Mouse (Mus musculus): ENCODE measurements around the gene Sparcl1. TPM values are rescaled to one million over a fixed set of nuclear protein-coding genes. Genes with fewer than 3 reads are reported as not detected.

Sparcl1 gene
- polyA plus RNA-seq, 1 experiment from 2014 or later = 18.2 TPM

DNA sequence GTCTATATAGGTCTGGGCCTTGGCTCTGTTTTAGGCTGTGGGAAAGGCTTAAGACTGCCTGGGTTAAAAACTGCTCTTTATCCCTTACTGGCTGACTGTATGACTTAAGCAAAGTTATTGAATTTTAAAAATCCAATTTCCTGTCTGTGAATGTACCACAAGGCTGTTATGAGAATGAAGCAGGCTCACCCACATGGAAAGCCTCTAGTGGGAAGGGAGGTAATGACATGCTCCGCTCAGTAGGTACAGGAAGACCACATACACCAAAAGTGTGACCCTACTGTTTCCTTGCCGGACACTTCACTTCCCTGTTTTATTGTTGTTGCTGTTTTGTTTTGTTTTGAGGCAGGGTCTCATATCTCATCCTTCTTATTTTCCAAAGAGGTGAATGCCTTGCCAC is 27.5 kb upstream of the Sparcl1 start:
- Histone ChIP-seq H3K27me3 (ENCODE audit: control insufficient read depth, insufficient read depth, low read length) (no peaks in the 10 kb centered on the region), H3K9me3 (replicated peaks; ENCODE audit: control insufficient read depth, low read length) (no peaks in the 10 kb centered on the region), H3K36me3 (ENCODE audit: control insufficient read depth, insufficient read depth, low read length) (no peaks in the 10 kb centered on the region), H3K27ac (ENCODE audit: low read depth, low read length) (no peak overlapping the region), H3K4me3 (ENCODE audit: low read depth, low read length) (no peak overlapping the region), H3K4me1 (ENCODE audit: control insufficient read depth, insufficient read depth, low read length) (no peaks in the 10 kb centered on the region), H3K4me2 (no peak overlapping the region), H3K9ac (ENCODE audit: low read depth, low read length) (no peak overlapping the region)
- WGBS (ENCODE audit: insufficient replicate concordance) = 65% methylated on average over 2 of the region's 2 CpGs
- ATAC-seq (replicated peaks; ENCODE audit: insufficient number of reproducible peaks, low FRiP score, low TSS enrichment) = no peak

DNA sequence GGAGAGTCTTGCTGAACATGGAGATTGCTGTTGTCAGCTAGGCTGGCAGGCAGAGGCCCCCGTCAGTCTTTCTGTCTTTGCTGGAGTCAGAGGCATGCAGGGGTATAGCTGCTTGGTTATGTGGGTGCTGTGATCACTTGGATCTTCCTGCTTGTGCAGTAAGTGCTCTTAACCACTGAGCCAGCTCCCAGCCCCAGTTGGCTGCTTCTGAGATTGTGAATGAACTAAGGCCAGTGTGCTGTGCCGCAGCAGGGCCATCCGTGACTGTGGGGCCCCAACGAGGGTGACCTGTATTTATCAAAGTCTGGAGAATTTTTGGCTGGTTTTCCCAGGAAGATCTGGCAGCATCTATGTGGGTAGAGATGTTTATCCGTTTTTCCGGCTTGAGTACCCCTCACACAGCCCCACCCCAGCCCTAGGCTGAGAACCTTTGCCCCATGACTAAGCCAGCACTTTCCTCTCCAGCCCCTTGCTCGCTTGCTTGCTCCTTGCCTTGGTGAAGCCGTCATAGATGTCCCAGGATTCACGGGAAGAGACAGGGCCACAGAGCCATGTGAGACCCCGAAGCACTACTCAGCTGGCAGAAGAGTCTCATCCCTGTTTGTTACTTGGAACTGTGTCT is 24.5 kb upstream of the Sparcl1 start:
- no peak for ATAC-seq (replicated peaks; ENCODE audit: insufficient number of reproducible peaks, low FRiP score, low TSS enrichment)
- Histone ChIP-seq H3K9me3 (replicated peaks; ENCODE audit: control insufficient read depth, low read length) (no peaks in the 10 kb centered on the region), H3K27ac (ENCODE audit: low read depth, low read length) (no peak overlapping the region), H3K4me3 (ENCODE audit: low read depth, low read length) (no peak overlapping the region), H3K4me2 (no peak overlapping the region), H3K36me3 (ENCODE audit: control insufficient read depth, insufficient read depth, low read length) (no peaks in the 10 kb centered on the region), H3K9ac (ENCODE audit: low read depth, low read length) (no peak overlapping the region), H3K27me3 (ENCODE audit: control insufficient read depth, insufficient read depth, low read length) (no peaks in the 10 kb centered on the region), H3K4me1 (ENCODE audit: control insufficient read depth, insufficient read depth, low read length) (no peaks in the 10 kb centered on the region)
- WGBS (ENCODE audit: insufficient replicate concordance) = 67% methylated on average over 10 of the region's 10 CpGs

DNA sequence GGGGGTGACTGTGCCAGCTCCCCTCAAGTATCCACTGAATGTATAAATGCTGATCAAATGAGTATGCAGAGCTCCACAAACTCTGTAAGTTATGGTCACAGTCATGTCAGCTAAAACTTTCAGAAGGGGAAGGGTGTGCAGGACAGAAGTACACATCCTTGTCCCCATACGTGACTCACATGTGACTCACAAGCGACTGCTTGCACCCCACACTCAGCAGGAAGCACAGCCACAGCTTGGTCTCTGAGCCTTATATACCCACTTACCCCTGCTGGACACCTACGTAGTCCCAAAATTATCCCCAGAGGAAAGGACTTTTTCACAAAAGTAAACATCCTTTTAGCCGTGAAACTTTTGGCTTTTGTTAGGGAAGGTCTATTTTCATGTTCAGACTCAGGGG is 20.2 kb upstream of the Sparcl1 start:
- Histone ChIP-seq H3K27ac (ENCODE audit: low read depth, low read length) (no peak overlapping the region), H3K27me3 (ENCODE audit: control insufficient read depth, insufficient read depth, low read length) (no peaks in the 10 kb centered on the region), H3K4me3 (ENCODE audit: low read depth, low read length) (no peak overlapping the region), H3K4me2 (no peak overlapping the region), H3K9ac (ENCODE audit: low read depth, low read length) (no peak overlapping the region), H3K4me1 (ENCODE audit: control insufficient read depth, insufficient read depth, low read length) (no peaks in the 10 kb centered on the region), H3K9me3 (replicated peaks; ENCODE audit: control insufficient read depth, low read length) (no peaks in the 10 kb centered on the region), H3K36me3 (ENCODE audit: control insufficient read depth, insufficient read depth, low read length) (no peaks in the 10 kb centered on the region)
- no peak for ATAC-seq (replicated peaks; ENCODE audit: insufficient number of reproducible peaks, low FRiP score, low TSS enrichment)
- WGBS (ENCODE audit: insufficient replicate concordance) = 67% methylated on average over 4 of the region's 4 CpGs

DNA sequence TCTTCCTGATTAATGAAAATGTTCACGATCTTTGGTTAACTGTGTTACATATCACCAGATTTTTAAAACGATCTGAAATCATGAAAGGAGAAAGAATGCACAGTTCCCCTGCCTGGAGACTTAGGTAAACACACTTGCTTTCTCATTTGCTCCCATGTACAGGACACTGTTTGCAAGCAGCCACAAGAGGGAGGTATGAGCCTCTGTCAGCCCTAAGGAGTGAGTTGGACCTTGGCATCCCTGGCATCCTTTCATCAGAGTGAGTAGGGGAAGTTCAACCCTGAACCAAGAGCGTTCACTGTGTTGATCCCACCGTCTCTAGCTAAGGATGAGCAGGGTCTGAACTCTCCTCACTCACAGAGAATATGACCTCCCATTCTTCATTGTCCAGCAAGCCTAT is 18.0 kb upstream of the Sparcl1 start:
- ATAC-seq (replicated peaks; ENCODE audit: insufficient number of reproducible peaks, low FRiP score, low TSS enrichment) = no peak
- no peaks in the 10 kb centered on the region for H3K4me1 ChIP-seq (ENCODE audit: control insufficient read depth, insufficient read depth, low read length)
- H3K36me3 ChIP-seq (ENCODE audit: control insufficient read depth, insufficient read depth, low read length) = no peaks in the 10 kb centered on the region
- no peak overlapping the region for H3K4me2 ChIP-seq
- H3K27me3 ChIP-seq (ENCODE audit: control insufficient read depth, insufficient read depth, low read length) = no peaks in the 10 kb centered on the region
- H3K9me3 ChIP-seq (replicated peaks; ENCODE audit: control insufficient read depth, low read length) = no peaks in the 10 kb centered on the region
- no peak overlapping the region for H3K4me3 ChIP-seq (ENCODE audit: low read depth, low read length)
- no peak overlapping the region for H3K27ac ChIP-seq (ENCODE audit: low read depth, low read length)
- H3K9ac ChIP-seq (ENCODE audit: low read depth, low read length) = no peak overlapping the region
- WGBS (ENCODE audit: insufficient replicate concordance) = 44% methylated on average over 4 of the region's 4 CpGs

DNA sequence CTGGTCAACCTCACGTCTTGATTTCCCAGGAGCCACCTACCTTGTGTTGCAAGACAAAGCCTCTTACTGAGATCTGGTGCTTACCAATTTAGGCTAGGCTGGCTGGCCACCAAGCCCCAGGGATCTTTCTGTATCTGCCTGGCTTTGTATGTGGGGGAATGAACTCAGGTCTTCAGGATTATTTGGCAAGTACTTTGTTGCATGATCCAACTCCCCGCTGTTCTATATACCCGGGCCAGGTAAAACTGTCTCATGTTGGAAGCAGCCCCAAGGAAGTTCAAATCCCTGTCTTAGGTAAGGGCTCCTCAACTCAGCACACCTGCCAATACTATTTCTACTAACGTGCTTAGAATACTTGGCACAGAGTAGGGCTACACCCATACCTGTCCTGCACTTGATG is 17.4 kb upstream of the Sparcl1 start:
- ATAC-seq (replicated peaks; ENCODE audit: insufficient number of reproducible peaks, low FRiP score, low TSS enrichment) = no peak
- no peaks in the 10 kb centered on the region for H3K36me3 ChIP-seq (ENCODE audit: control insufficient read depth, insufficient read depth, low read length)
- no peaks in the 10 kb centered on the region for H3K4me1 ChIP-seq (ENCODE audit: control insufficient read depth, insufficient read depth, low read length)
- 81% methylated on average over 4 of the region's 4 CpGs for WGBS (ENCODE audit: insufficient replicate concordance)
- no peaks in the 10 kb centered on the region for H3K27me3 ChIP-seq (ENCODE audit: control insufficient read depth, insufficient read depth, low read length)
- no peak overlapping the region for H3K4me2 ChIP-seq
- H3K4me3 ChIP-seq (ENCODE audit: low read depth, low read length) = no peak overlapping the region
- H3K9me3 ChIP-seq (replicated peaks; ENCODE audit: control insufficient read depth, low read length) = no peaks in the 10 kb centered on the region
- H3K27ac ChIP-seq (ENCODE audit: low read depth, low read length) = no peak overlapping the region
- H3K9ac ChIP-seq (ENCODE audit: low read depth, low read length) = no peak overlapping the region

DNA sequence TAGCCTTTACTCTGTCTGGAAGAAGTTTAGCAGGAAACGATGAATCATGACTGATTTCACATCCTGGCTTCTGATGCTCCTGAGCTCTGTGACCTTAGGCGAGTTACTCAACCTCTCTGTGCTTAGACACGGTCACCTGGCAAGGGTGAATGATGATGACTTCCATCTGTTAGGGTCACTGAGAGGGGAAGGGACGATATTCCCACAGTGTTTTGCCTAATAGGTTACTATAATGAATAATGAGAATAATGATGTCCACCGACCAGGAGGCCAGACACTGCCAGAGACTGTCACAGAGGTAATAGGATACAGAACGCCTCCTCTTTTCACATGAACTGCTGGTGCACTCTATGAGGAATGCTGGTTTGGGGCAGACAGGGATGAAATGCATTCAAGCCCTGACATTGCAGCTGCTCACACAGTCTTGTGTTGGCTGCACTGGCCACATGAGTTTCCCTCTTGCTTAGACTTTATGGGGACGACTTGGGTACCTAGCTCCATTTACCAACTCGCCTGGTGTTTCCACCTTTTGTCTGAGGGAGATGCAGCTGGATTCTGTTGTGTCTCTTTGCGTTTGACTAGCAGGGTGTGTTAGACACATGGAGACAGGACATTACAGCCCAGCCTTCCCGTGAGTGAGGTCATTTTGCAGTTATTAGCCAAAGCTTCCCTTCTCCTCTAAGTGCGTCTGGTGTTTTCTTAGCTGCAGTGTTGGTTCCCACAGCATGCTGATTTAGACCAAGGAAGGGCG is 14.9 kb upstream of the Sparcl1 start:
- WGBS (ENCODE audit: insufficient replicate concordance) = 55% methylated on average over 12 of the region's 12 CpGs
- no peaks in the 10 kb centered on the region for H3K36me3 ChIP-seq (ENCODE audit: control insufficient read depth, insufficient read depth, low read length)
- H3K4me2 ChIP-seq = no peak overlapping the region
- H3K4me1 ChIP-seq (ENCODE audit: control insufficient read depth, insufficient read depth, low read length) = no peaks in the 10 kb centered on the region
- no peaks in the 10 kb centered on the region for H3K27me3 ChIP-seq (ENCODE audit: control insufficient read depth, insufficient read depth, low read length)
- no peak overlapping the region for H3K4me3 ChIP-seq (ENCODE audit: low read depth, low read length)
- H3K9me3 ChIP-seq (replicated peaks; ENCODE audit: control insufficient read depth, low read length) = no peaks in the 10 kb centered on the region
- 0 out of 2 replicates have a peak, but pooled peaks have one; percentile 28 for ATAC-seq (replicated peaks; ENCODE audit: insufficient number of reproducible peaks, low FRiP score, low TSS enrichment)
- H3K27ac ChIP-seq (ENCODE audit: low read depth, low read length) = peak overlapping the region; percentile 35; the same call in 1 of the 2 replicates
- H3K9ac ChIP-seq (ENCODE audit: low read depth, low read length) = no peak overlapping the region

DNA sequence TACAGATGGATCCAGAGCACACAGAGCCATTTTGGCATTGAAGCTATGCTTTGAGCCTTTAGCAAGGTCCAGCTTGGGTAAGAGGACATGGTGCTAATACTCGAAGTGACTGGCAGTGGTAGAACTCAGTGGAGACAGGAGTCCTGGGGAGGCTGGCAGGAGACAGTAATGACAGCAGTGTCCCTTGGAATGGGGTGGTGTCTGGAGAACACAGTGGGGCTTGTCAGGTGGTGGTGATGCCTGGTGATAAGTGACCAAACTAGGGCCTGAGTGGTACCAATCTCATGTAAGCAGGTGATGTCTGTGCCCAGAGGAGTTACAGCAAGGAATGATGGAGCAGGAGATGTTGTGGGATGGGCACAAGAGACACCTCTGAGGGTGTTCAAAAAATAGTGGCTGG is 13.8 kb upstream of the Sparcl1 start:
- Histone ChIP-seq H3K36me3 (ENCODE audit: control insufficient read depth, insufficient read depth, low read length) (no peaks in the 10 kb centered on the region), H3K27me3 (ENCODE audit: control insufficient read depth, insufficient read depth, low read length) (no peaks in the 10 kb centered on the region), H3K9me3 (replicated peaks; ENCODE audit: control insufficient read depth, low read length) (no peaks in the 10 kb centered on the region), H3K9ac (ENCODE audit: low read depth, low read length) (no peak overlapping the region), H3K4me2 (no peak overlapping the region), H3K4me1 (ENCODE audit: control insufficient read depth, insufficient read depth, low read length) (no peaks in the 10 kb centered on the region), H3K27ac (ENCODE audit: low read depth, low read length) (no peak overlapping the region), H3K4me3 (ENCODE audit: low read depth, low read length) (no peak overlapping the region)
- no peak for ATAC-seq (replicated peaks; ENCODE audit: insufficient number of reproducible peaks, low FRiP score, low TSS enrichment)
- 57% methylated on average over 1 of the region's 1 CpGs for WGBS (ENCODE audit: insufficient replicate concordance)

DNA sequence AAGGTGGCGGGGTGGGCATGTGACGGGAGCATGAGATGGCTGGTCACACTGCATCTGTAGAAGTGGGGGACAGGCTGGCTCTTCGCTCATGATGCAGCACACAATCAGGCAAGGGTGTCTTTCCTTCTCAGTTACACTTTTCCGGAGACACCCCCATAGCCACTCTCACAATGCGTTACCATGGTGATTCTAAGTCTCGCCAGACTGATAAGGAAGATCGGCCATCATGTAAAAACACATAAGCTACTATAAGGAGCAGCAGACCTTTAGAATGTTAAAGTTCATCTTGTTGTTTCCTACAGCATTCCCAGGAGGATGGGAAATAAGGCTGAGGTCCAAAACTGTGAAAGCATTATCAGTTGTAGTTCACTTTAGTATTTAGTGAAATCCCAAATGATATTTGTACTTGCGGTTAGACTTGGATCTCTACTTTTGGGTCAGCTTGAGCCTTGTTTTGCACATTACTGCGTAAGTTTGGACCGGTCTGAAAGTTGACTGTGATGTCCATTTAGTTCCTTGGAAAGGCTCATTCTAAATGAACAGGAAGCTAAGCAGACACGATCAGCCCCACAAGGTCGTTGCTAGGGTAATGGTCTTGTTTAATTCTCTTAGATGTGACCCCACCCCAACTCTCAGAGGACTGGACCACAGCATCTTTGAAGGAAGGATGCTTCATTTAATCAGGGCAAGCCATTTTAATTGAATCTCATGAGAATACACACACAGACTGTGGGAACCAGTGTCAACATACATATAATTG is 13.2 kb upstream of the Sparcl1 start:
- WGBS (ENCODE audit: insufficient replicate concordance) = 71% methylated on average over 12 of the region's 12 CpGs
- no peak for ATAC-seq (replicated peaks; ENCODE audit: insufficient number of reproducible peaks, low FRiP score, low TSS enrichment)
- Histone ChIP-seq H3K27me3 (ENCODE audit: control insufficient read depth, insufficient read depth, low read length) (no peaks in the 10 kb centered on the region), H3K4me1 (ENCODE audit: control insufficient read depth, insufficient read depth, low read length) (no peaks in the 10 kb centered on the region), H3K9ac (ENCODE audit: low read depth, low read length) (no peak overlapping the region), H3K36me3 (ENCODE audit: control insufficient read depth, insufficient read depth, low read length) (no peaks in the 10 kb centered on the region), H3K9me3 (replicated peaks; ENCODE audit: control insufficient read depth, low read length) (no peaks in the 10 kb centered on the region), H3K4me3 (ENCODE audit: low read depth, low read length) (no peak overlapping the region), H3K27ac (ENCODE audit: low read depth, low read length) (no peak overlapping the region), H3K4me2 (no peak overlapping the region)
